Mouse (Mus musculus): ENCODE measurements at regions not wholly inside any gene's neighbourhood (a gene's known extent, or its start where the extent isn't known, plus 50 kb on each side); places are given as distances from the start of the nearest gene placed in this dataset.

DNA sequence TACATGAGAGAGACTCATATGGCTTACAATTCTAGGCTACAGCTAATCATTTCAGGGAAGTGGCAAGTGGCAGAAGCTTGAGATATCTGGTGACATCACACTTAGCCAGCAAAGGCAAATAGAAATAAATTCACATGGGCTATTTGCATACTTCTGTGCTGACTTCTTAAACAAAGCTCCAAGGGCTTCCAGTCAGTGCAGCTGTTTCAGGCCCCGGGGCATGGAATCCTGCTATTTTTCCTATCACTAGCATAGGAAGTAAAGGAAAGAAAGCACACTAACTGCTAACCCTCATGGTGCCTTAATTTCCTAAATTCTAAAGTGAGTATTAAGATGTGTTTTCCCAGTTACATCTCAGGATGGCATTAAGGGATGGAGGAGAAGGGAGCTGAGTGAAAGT, 140.6 kb upstream of the Marcks start:
- DNase-seq (ENCODE audit: low spot score): no peak

DNA sequence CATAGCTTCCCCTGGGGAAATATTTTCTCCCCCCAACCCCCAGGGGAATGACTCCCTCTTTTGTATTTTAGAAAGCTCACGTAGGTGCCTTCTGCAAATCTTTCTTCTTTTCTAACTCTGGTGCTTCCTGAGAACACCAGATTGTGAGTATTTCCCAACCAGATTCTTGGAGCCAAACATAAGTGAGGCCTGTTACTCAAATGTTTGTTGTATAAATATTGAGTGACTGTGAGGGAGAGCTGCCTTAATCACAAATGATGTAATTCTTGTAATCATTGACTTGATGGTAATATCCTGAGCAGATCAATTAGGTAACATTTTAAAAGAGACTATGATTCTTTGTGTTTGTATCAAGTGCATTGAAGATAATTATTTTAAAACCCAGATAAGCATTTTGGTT, 137.1 kb upstream of the Marcks start:
- no peak for DNase-seq (ENCODE audit: low spot score)

DNA sequence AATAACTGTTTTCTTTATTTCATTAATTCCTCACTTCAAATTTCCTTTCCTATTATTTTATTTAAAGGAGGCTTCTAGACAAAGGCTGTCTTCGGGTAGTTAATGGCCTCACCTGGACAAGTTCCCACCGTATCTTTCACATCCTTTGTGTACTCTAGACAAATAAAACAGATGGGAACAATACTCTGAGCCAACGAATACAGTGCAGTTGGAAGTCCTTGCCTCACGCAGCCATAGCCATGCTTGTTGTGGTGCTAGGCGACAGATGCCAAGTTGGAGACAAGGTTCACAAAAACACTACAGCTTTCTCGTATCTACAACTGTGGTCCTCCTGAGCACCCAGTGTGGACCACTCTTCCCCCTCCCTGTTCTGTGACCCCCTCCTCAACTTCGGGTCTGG, 136.6 kb upstream of the Marcks start:
- no peak for DNase-seq (ENCODE audit: low spot score)

DNA sequence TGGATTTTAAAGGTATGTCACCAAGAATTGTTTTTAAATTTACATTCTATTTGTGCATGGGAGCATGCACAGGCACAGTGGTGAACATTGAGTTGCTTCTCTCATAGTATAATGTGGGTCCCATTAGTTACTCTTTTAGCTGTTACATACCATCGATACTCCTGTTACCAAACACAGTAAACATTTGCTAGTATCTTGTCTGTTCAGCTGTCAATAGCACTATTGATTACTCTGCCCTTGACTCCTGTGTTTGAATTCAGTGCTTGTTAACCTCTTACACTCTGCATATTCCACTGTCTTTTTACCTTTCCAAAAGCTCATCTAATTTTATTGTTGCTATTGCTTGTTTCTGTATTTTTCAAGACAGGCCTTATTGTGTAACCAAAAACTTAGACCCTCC, 133.2 kb upstream of the Marcks start:
- DNase-seq (ENCODE audit: low spot score): no peak

DNA sequence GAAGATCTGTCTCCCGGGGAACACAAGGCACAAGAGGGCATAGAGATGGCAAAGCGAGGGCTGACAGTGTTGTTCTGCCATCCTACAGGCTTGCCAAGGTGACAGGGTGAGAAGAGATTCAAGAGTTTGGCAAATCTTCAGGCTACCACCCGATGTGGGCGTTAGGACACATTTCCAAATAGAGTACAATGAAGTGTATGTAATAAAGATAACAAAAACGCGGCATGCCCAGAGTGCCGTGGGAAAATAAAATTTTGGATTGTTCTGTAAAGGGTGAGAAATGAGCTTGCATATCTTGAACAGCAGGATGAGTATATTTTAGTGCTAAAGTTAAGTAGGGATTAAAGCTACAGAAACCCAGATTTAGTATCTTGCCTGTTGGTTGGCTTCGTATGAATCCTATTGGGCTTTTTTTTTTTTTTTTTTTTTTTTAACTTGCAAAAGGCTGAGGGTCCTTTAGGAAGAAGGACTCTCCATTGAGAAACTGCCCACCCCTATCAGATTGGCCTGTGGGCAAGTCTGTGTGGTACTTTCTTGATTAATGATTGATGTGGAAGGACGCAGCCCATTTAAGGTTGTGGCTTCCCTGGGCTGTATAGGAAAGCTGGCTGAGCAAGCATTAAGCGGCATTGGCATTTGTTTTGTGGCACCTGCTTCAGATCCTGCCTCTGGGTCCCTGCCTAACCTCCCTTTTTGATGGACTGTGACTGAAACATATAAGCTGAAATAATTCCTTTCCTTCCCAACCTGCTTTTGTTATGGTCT, 131.7 kb upstream of the Marcks start:
- no peak for DNase-seq (ENCODE audit: low spot score)

DNA sequence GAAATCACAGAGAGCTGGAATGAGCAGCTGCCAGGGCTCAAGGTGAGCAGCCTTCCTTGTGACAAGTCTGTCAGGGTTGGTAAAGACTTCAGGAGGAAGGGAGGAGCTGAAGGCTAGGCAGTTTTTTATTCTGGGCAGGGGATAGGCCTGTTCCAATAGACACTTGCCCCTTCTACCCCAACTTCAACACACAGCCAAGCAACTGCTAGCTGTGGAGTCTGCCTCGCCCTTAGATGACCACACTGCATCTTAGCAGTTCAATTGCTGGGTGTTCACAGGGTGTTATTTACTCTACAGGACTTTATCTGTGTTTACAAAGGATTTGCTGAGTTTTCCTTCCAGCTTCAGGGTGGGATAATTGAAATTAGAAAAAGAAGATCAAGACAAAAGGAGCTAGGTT, 128.2 kb upstream of the Marcks start:
- no peak for DNase-seq (ENCODE audit: low spot score)

DNA sequence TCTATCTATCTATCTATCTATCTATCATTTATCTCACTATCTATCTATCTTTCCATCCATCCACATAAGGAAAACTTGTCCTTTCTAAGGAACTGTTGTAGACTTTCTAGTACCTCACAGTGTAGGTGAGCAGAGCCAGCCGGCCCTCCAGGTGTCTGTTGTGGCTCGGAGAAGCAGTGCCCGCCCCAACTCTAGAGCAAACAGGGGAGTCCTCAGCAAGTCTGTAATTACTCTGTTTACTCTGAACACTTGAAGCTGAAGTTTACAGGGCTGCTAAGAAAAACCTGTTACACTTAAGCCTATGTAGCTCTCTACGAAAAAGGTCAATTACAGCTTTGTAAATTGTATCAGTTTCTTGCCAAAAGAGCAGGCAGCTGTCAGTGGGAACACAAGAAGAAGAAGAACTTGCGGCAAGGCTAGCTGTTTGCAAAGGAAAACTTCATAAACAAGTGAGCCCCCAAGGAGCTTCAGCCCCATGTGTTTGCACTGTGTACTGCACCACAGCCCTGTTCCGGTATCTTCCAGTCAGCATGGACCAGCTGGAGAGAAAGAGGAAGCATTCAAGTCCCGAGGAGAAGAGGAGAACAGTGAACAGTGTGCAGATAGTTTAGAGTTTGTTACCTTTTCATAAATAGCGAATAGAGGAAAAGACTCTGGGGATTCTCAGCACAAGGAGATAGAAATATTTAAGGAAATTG, 122.2 kb upstream of the Marcks start:
- no peak for DNase-seq (ENCODE audit: low spot score)

DNA sequence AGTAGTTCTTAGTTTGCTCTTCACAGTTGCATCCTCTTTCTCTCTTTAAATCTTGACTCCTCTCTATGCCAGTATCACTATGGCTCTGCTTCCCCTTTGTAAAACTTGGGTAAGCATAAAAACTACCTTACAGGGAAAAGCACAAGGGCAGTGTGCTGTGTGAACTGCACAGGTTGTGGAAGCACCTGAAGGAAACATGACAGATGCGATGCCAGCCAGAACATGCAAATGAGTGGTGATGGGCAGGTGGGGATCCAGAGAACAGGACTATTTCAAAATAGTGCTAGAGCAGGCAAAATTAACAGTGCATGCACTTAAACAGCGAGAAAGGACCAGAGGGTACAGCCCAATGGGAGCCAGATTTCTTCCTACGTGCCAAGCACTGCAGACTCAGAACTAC, 120.5 kb upstream of the Marcks start:
- DNase-seq (ENCODE audit: low spot score): no peak

DNA sequence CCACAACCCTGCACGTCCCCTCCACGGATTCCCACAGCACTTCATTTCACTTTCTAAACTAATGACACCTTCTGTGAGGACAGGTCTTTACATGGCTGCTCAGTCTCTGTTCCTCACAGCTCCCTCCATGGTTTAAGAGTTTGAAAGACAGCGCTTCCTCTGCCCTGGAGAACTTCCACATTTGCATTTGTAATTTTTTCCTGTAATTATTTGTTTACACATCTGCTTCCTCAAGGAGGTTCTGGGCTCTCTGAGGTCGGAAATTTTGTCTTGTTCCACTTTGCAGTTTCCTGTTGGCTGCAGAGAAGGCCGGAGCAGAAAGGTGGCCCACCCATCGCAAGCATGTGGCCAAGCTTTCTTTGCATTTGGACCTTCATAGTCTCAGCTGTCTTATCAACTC, 118.8 kb upstream of the Marcks start:
- no peak for DNase-seq (ENCODE audit: low spot score)

DNA sequence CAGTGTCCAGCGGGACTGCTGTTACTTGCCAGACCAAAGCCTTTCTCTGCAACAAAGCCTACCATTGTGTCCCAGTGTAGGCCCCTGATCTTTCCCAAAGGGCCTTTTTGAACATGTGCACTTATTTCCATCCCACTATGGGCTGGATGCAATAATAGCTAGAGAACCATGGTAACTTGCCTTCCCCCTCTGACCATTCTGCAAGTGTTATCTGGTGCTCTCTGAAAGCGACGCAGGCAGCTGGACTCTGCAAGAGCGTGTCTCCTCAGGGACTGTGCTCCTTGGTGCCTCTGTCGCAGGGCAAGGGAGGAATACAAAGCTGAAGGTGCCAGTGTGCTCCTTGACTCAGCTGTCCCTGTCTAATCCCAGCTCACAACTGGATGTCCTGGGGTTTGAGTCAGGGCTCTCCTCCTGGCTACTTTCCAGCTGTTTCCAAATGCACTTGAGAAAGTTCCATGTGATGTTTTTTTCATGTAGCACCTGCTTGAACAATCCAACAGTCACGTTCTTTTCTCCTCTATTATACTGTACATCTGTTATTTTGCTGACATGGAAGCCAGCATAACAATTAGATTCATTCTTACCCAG, 112.3 kb upstream of the Marcks start:
- DNase-seq (ENCODE audit: low spot score): no peak

DNA sequence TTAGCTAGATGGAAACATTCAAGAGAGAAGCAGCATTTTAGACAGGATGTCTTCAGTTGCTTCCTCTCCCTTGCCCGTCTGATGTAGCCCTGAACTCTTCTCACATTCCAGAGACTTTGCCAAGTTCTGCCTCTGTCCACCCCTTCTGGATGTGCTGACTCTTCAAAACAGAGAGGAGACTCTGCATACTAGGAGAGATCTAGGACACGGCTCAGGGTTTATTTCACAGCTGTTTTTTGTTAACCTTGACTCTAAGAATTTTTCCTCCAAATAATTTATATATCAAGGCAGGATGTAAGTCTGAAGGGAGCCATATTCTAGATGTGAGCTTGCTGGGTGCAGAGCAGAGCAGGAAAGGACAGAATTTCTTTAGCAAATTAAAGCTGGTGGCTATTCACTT, 111.4 kb upstream of the Marcks start:
- no peak for DNase-seq (ENCODE audit: low spot score)

DNA sequence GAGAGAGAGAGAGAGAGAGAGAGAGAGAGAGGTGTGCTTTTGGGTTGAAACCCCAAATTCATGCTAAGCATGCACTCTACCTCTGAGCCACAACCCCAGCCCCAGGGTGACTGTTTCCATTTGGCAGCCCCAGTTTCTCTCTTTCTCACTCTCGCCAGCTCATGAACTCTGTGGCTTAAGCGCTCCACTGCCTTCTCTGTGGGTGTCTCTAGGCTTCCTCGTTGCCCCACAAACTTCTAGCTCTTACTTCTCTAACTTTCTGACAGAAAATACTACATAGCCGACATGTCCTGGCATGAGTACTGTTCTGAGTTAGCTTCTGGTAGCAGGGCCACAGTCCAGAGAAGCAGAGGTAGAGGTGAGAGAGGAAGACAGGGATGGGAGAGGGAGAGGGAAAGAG, 110.8 kb upstream of the Marcks start:
- no peak for DNase-seq (ENCODE audit: low spot score)

DNA sequence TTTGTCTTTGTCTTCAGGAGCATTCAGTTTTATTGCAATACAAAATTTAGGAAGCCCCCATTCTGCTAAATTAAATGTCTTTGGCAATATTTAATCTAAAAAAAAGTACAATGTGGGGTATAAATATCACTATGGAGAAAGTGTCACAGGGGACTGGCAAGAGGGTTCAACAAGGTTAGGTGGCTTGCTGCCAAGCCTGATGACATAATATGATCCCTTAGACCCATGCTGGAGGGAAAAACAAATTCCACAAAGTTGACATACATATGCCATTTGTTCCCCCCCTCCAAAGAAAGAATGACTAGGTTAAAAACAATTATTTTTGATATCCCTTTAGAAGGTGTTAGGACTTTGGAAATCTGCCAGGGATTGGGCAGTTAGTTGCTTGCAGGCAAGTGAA, 108.4 kb upstream of the Marcks start:
- no peak for DNase-seq (ENCODE audit: low spot score)

DNA sequence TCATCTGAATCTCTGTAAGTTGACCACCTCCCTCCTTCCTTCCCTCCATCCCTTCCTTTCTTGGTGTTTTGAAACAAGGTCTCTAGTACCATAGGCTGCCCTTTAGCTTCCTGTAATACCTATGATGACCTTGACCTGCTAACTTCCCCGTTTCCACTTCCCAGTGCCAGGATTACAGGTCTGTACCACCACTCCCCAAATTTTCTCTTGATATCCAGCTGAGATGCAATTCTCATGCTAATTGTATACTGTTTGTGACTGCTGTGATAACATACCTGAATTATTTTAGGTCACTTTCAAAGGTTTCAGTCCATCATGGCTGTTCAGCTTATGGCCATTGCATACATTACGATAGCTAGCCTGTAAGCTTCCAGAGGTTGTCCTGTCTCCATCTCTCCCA, 104.4 kb upstream of the Marcks start:
- no peak for DNase-seq (ENCODE audit: low spot score)

DNA sequence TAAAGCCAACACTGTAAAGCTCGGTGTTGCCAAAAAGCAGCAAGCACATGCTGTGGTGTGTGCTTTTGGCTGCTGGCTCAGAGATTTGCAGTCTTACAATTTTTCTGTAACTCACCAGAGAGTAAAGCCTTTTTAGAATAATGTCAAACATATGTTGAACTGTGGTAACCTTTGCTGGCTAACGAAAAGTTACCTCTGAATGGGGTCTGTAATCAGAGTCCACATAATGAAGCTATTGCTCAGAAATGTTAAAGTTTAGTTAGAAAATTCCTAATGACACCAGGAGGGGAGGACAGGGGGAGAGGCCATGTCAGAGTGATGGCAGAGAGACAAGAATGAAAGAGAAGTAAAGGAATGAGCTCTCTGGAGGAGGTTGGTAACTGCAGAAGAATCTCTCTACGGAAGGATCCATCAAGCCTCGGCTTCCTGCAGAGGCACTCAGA, 103.1 kb upstream of the Marcks start:
- DNase-seq (ENCODE audit: low spot score): no peak

DNA sequence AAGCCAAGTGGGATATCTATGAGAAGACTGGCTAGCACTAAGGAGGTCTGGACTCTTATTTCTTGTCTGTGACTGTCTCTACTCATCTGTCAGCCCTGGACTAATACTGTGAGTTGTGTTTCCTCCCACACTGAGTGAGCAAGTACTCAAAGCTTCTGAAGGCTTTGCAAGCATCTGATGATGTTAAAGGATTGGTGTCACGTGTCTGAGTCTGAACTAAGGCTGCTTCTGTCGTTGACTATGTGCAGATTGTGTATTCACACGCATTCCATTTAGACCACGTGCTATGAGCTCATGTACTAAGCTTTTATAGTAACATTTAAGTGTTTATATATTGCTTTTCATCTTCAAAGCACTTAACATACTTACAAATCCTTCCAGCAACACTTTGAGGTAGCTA, 101.9 kb upstream of the Marcks start:
- DNase-seq (ENCODE audit: low spot score): no peak

DNA sequence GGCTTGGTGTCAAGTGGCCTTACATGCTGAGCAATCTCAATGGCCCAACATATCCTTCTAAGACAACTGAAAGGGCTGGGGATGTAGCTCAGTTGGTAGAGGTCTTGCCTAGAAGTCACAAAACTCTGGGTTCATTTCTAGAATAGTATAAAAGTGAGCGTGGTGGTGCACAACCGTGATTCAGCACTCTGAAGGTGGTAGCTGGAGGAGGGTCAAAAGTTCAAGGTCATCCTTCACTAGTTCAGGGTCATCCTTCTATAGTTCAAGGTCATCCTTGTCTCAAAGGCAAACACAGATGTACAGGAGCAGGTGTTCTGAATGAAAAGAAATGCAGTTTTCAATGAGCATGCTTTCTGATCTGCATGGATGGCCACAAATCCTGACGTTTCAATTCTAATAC, 101.5 kb upstream of the Marcks start:
- no peak for DNase-seq (ENCODE audit: low spot score)

DNA sequence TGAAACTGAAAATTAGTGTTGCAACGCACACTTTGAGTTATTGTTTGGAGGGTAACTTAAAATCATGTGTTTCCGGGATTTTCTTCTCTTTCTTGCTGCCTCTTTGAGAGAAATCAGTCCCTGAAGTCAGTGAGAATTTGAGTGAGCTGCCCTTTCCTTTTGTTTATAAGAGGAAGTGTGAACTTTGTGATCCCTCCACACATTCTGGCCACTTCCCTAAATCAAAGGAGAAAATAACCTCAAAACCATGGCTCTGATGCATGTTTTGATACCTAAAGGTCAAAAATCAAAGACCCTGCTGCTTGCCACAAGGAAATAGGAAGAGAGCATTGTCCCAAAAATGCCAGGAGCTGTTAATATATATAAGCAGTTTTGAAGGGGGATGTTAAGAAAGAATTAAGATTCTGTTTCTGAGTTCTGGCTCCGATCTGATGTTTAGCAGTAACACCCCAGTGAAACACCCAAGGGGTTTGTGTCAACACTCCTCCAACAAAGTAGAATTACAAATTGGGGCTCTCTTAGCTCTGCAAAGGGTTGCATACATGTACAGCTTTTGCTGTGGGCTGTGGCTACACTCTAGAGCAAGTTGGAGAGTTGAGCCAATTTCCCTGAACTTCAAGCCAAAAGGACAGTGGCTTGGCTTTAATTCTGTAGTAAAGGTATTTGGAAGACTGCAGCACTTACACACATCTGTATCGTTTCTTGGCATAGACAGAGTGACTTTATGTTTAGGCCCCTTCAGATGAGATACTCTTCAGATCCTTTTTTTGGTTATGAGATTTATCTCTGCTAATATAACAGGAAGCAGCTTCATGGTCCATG, 97.5 kb upstream of the Marcks start:
- DNase-seq (ENCODE audit: low spot score): no peak

DNA sequence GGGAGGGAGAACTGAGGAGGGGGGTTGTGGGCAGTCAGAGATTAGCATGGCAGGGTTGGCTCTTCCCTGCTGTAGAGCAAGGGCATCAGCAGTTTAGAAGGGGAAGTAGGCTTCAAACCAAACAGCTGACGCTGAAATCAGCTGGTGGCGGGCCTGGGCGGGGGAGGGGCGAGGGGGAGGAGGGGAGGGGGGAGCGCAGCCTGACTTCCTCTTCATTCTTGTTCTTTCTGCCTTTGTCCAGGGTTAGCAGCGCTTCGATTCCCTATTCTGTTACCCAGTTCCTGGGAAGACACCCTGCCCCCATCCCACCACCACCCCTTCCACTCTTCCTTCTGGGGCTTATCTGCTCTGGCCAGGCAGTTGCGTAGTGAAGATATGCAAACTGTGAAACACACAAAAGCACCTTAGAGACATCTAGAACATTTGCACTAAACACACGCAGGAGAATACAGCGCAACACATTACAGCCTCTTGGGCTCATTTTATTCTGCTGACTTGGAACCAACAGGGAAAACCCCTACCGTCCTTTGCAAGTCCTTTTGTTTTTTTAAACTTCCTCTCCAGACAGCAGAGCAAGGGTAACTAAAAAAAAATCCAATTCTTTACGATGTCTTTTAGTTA, 93.3 kb upstream of the Marcks start:
- no peak for DNase-seq (ENCODE audit: low spot score)

DNA sequence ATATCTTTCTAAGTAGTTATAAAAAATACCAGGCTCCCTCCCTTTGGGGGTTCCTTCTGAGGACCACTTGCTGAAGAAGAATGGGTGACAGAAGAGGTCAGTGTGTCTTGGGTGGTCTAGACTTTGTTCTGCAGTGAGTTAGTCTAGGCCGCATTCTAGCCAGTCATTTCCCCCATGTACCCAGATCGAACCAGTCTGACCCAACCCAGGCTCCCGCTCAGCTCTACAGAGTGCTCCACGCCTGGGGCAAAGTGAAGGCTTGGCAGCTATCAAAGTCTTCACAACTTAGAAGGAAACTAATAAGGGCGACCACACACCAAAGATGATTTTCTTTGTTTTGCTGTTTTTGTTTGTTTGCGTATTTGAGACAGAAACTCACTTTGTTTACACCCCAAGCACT, 92.4 kb upstream of the Marcks start:
- DNase-seq (ENCODE audit: low spot score): no peak

DNA sequence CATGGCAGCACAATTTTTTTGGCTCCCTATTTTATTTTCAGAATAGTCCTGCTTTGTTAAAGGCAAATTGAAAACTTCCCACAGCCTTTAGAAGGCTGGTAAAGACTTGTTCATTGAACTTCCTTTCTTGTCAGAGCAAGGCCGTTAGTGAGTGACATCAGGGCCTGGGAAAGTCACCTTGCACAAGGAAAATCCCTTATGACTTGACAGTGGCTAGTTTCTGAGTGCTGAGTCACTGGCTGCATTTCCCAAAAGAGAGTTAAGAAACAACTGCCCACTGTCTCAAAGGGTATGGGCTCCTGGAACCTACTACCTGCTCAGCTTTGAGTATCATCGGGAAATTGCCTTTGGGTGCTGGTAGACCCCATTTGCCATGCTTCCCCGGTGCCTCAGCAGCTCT, 89.2 kb upstream of the Marcks start:
- no peak for DNase-seq (ENCODE audit: low spot score)

DNA sequence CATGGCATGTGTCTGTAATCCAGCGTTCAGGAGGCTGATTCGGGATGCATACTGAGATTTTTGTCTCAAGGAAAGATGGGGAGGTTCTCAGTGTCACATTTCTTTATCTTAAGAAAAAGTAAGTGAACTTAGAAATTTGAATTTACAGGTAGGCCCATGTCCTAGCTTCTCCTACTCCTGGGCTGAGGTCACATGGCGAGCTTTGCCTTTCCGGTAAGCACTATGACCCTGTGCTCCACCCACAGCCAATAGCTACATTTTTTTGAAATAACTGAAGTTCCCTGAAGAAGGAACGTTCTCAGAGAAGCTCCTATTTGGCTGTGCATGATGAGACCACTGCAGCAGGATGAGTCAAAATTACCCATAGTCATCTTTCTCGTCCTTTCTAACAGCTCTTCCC, 83.0 kb upstream of the Marcks start:
- DNase-seq (ENCODE audit: low spot score): no peak
